Mouse (Mus musculus) forebrain, embryonic 14.5 days (tissue): Measurements from ENCODE around the gene Hist1h4n. TPM values are rescaled to one million over a fixed set of nuclear protein-coding genes. Genes with fewer than 3 reads are reported as not detected.
A peak's percentile ranks its signal among the peaks of the same experiment; 100 is the strongest.
"Not testable (repeated sequence)": the region's sequence is repeated elsewhere in the genome, so short reads cannot be mapped to it uniquely, and the experiment has no call there.

Source experiments
- ATAC-seq: fragments of 200-750 bp; cut with Nextera tagmentation; 2 replicates; pipeline ENCODE4 v1.8.0; 2017; ENCODE audit warnings: mild to moderate bottlenecking, moderate library complexity
- DNase-seq: peaks from one replicate; pipeline ENCODE4 v3.0.0-alpha.2; 2015; ENCODE audit warnings: low spot score
- H3K27ac ChIP-seq: fragments of 300-500 bp; sonication (generic); 2 replicates; pipeline ENCODE4 v1.5.1; 2014; ENCODE audit warnings: low read depth, mild to moderate bottlenecking, control low read depth, low read length, moderate library complexity
- H3K27me3 ChIP-seq: fragments of 300-500 bp; sonication (generic); replicated peaks from 2 replicates; pipeline ENCODE4 v1.6.1; 2014; ENCODE audit warnings: low read length, control low read depth, mixed read lengths; ENCODE audit not compliant: control insufficient read depth, insufficient read depth
- H3K36me3 ChIP-seq: fragments of 300-500 bp; sonication (generic); 2 replicates; pipeline ENCODE4 v1.6.1; 2014; ENCODE audit warnings: low read length, control low read depth; ENCODE audit not compliant: control insufficient read depth, insufficient read depth
- H3K4me1 ChIP-seq: fragments of 300-500 bp; sonication (generic); 2 replicates; pipeline ENCODE4 v1.6.1; 2014; ENCODE audit warnings: antibody characterized with exemption, low read length, control low read depth; ENCODE audit not compliant: control insufficient read depth, insufficient read depth
- H3K4me2 ChIP-seq: fragments of 300-500 bp; sonication (generic); 2 replicates; pipeline ENCODE4 v1.6.1; 2014; ENCODE audit warnings: mild to moderate bottlenecking, control low read depth, low read length
- H3K4me3 ChIP-seq: fragments of 300-500 bp; sonication (generic); 2 replicates; pipeline ENCODE4 v1.5.1; 2014; ENCODE audit warnings: low read depth, low read length, control low read depth
- H3K9ac ChIP-seq: fragments of 300-500 bp; sonication (generic); 2 replicates; pipeline ENCODE4 v1.6.1; 2014; ENCODE audit warnings: mild to moderate bottlenecking, low read length, control low read depth, moderate library complexity
- H3K9me3 ChIP-seq: fragments of 300-500 bp; sonication (generic); replicated peaks from 2 replicates; pipeline ENCODE4 v1.6.1; 2016; ENCODE audit warnings: low read length, control low read depth, mixed read lengths; ENCODE audit not compliant: control insufficient read depth
- WGBS: fragments of 180-500 bp; shearing (Covaris S2); extraction: QIAGEN DNeasy Blood & Tissue Kit; methylation state at CpG from one replicate; pipeline ENCODE4 v1.1.7; 2014; 5-methylcytosine and 5-hydroxymethylcytosine counted together
- polyA plus RNA-seq: library from polyadenylated mRNA; unstranded; fragments of >200 nt; fragmentation: Nextera tagmentation; extraction: Ambion mirVana; gene quantifications from 2 replicates; pipeline ENCODE4 v1.2.1, GENCODE M21; 2014

Gene Hist1h4n
- 4.6 and 16.7 TPM in 2 replicates for polyA plus RNA-seq

- peak; percentile 85 for ATAC-seq
- H3K9me3 ChIP-seq, H3K9ac ChIP-seq, H3K27ac ChIP-seq, DNase-seq, H3K36me3 ChIP-seq, H3K27me3 ChIP-seq, H3K4me1 ChIP-seq, H3K4me3 ChIP-seq: not testable (repeated sequence)
- 0% methylated on average over 20 of the region's 58 CpGs for WGBS
- H3K4me2 ChIP-seq: peak within 1 kb of the TSS; percentile 33; the same call in 1 of the 2 replicates
Measured at GRCm38 (mm10) chr13:21831418-21832394, at the start of gene Hist1h4n. Hist1h4n (minus strand) TSS chr13:21832196.

- WGBS: 83% methylated on average over 6 of the region's 6 CpGs
- Histone ChIP-seq H3K4me2 (no peak overlapping the region), H3K9me3 (no peaks in the 10 kb centered on the region), H3K36me3 (no peaks in the 10 kb centered on the region), H3K4me1 (no peaks in the 10 kb centered on the region), H3K9ac (no peak overlapping the region), H3K27me3 (no peaks in the 10 kb centered on the region), H3K4me3 (no peak overlapping the region), H3K27ac (no peak overlapping the region)
- DNase-seq (no peak), ATAC-seq (no peak)
Measured at GRCm38 (mm10) chr13:21880735-21881134, 48.7 kb upstream of the Hist1h4n start.

- DNase-seq, H3K4me3 ChIP-seq, H3K27ac ChIP-seq, H3K9ac ChIP-seq, H3K4me1 ChIP-seq, H3K36me3 ChIP-seq, ATAC-seq, H3K27me3 ChIP-seq, H3K4me2 ChIP-seq, H3K9me3 ChIP-seq: not testable (repeated sequence)
- 74% methylated on average over 3 of the region's 3 CpGs for WGBS
Measured at GRCm38 (mm10) chr13:21865503-21865902, 33.5 kb upstream of the Hist1h4n start.

DNA sequence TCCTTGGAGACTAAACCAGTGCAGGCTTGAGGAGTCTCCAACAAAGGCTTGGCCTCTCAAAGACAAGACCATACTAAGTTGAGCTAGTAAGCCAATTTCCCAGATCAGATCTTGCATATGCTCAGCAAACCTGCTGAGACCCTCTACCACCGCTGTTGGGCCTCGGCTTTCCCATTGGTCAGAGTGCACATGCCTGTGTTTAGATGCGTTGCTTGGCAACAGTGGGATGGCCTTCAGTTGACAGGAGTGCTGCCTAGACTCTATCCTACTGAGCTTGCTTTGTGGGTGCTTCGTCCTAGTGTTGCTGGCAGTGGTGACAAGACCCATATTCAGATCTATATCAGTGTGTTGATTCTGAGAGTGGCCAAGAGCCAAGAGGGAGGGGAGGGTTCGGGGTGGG is 29.6 kb upstream of the Hist1h4n start:
- DNase-seq: peak; percentile 10
- H3K27ac ChIP-seq: no peak overlapping the region
- ATAC-seq: no peak

DNA sequence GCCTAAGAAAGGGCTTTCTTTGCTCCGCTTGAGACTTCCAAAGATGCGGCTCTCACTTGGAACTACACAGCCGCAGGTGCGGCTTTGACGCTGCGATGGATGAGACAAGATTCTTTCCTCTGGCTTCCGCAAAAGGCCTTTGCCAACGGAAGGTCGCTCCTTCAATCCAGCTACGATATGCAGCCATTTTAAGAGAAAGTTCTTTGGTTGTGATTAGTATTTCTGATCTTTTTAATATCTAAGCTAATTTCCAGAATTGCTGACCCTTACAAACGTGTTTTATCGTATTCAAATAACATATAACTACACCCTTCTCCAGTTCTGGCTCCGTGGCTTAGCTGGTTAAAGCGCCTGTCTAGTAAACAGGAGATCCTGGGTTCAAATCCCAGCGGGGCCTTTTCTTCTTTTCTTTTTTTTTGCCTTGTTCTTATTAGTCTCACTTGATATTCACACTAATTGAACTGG is 23.7 kb upstream of the Hist1h4n start:
- H3K27ac ChIP-seq: no peak overlapping the region
- peak overlapping the region; percentile 33 for H3K4me3 ChIP-seq
- 0 out of 2 replicates have a peak overlapping the region, but pooled peaks have one; percentile 21 for H3K9ac ChIP-seq
- no peaks in the 10 kb centered on the region for H3K4me1 ChIP-seq
- DNase-seq (peak; percentile 75), ATAC-seq (peak; percentile 52)
- no peaks in the 10 kb centered on the region for H3K9me3 ChIP-seq
- 1% methylated on average over 15 of the region's 15 CpGs for WGBS
- H3K36me3 ChIP-seq: no peaks in the 10 kb centered on the region
- no peaks in the 10 kb centered on the region for H3K27me3 ChIP-seq
- H3K4me2 ChIP-seq: peak overlapping the region; percentile 47

More for the DNA sequence above, 29.6 kb upstream of the Hist1h4n start:
- no peaks in the 10 kb centered on the region for H3K36me3 ChIP-seq
- H3K9ac ChIP-seq: no peak overlapping the region
- 11% methylated on average over 5 of the region's 5 CpGs for WGBS
- H3K9me3 ChIP-seq: no peaks in the 10 kb centered on the region
- H3K4me1 ChIP-seq: no peaks in the 10 kb centered on the region
- no peak overlapping the region for H3K4me3 ChIP-seq
- H3K4me2 ChIP-seq: no peak overlapping the region
- no peaks in the 10 kb centered on the region for H3K27me3 ChIP-seq

DNA sequence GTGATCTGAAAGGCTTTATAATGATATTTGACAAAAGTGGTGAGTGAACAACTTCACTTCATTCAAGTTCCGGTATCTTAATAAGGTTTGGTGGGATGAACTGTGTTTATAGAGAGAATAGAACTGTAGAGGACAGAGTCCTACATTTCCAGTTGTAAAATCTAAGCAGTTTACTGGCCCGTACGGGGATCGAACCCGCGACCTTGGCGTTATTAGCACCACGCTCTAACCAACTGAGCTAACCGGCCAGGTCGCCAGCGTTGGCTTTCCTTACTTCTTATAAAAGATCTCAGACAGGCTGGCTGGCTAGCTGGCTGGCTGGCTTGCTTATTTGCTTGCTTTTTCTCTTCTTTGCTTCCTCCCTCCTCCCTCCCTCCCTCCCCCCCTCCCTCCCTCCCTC is 23.1 kb upstream of the Hist1h4n start:
- peak overlapping the region; percentile 33 for H3K4me3 ChIP-seq
- under 1% methylated on average over 11 of the region's 11 CpGs for WGBS
- no peaks in the 10 kb centered on the region for H3K27me3 ChIP-seq
- peak overlapping the region; percentile 47; the same call in 1 of the 2 replicates for H3K4me2 ChIP-seq
- H3K27ac ChIP-seq: no peak overlapping the region
- no peaks in the 10 kb centered on the region for H3K9me3 ChIP-seq
- peak; percentile 48; the same call in 1 of the 2 replicates for ATAC-seq
- no peak overlapping the region for H3K9ac ChIP-seq
- no peaks in the 10 kb centered on the region for H3K36me3 ChIP-seq
- H3K4me1 ChIP-seq: no peaks in the 10 kb centered on the region
- DNase-seq: peak; percentile 67

DNA sequence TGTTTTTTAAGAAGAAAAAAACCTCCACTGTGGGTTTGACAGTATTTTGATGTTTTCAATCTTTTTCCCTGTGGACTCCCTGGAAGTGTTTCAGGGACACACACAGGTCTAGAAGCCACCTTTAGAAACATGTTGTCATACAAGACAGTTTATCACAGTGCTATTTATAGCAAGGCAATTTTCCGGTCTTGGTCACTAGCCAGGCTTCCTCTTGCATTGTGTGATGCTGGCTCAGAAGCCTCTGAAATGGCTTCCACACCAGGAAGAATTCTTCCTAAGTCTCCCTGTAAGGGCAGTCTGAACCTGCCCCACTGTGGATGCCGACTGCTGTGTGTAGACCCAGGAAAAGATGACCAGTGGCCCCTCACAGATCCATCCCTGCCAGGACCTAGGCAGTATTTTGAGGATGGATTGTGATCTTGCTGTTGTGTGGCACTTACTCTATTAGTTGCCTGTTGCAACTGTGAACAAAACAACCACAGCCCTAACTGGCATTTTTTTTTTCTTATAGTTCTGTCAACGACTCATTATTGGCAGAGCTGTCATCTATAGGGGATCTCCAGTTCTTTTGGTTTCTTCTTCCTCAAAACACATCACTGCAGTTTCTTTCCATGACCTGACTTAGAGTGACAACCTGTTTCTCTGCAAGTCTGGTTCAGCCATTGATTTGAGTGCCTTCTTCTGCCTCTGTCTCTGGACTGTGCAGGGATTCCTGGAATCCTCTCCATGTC is 20.4 kb upstream of the Hist1h4n start:
- Histone ChIP-seq H3K9me3 (no peaks in the 10 kb centered on the region), H3K36me3 (no peaks in the 10 kb centered on the region), H3K9ac (no peak overlapping the region), H3K27me3 (no peaks in the 10 kb centered on the region), H3K4me3 (no peak overlapping the region), H3K4me2 (no peak overlapping the region), H3K4me1 (no peaks in the 10 kb centered on the region), H3K27ac (no peak overlapping the region)
- WGBS: 65% methylated on average over 3 of the region's 3 CpGs
- ATAC-seq (no peak), DNase-seq (peak; percentile 13)

DNA sequence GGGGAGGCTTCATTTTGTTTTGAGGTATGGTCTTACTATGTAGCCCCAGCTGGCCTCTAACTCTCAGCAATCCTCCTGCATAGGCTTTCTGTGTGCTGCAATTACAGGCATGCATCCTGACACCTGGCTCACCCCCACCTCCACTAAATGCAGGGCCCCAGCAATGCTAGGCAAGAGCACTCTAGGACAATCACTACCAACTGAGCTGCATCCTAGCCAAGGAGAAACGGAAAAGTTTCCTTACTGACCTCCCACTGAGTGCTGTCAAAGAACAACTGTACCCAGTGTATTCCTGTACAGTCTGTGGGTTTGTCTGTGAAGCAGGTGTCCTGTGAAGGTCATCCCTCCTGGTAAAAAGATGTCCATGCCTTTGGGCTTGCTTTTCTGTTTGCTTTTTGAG is 18.7 kb upstream of the Hist1h4n start:
- not testable (repeated sequence) for H3K4me1 ChIP-seq, H3K9ac ChIP-seq, H3K36me3 ChIP-seq, H3K9me3 ChIP-seq, DNase-seq, ATAC-seq, H3K27me3 ChIP-seq, H3K4me2 ChIP-seq, H3K4me3 ChIP-seq, H3K27ac ChIP-seq
- 48% methylated on average over 1 of the region's 1 CpGs for WGBS
